Comparison of ENCODE assay signal across 16 mouse cellular contexts in genomic region chr11:14957650-14958049, GRCm38 (mm10).
"Had no signal": no experiment of that assay in that cellular context is flagged by ENCODE, and none has a peak within 500 bp of the region (broad histone marks: within the 10 kb centered on the region; RNA-seq: fewer than 3 reads in every experiment).

No protein-coding gene starts in this region.

- H3K27ac ChIP-seq: lung, embryonic 15.5 days; macrophage; midbrain, embryonic 13.5 days; midbrain, embryonic 15.5 days; neural tube, embryonic 12.5 days; stomach, embryonic 15.5 days; stomach, postnatal 0 days had no signal

- H3K27me3 ChIP-seq: lung, embryonic 15.5 days; megakaryocyte, embryonic 14.5 days; midbrain, embryonic 13.5 days; midbrain, embryonic 15.5 days; neural tube, embryonic 12.5 days; stomach, embryonic 15.5 days had no signal

- H3K4me3 ChIP-seq: lung, embryonic 15.5 days; megakaryocyte, embryonic 14.5 days; midbrain, embryonic 13.5 days; midbrain, embryonic 15.5 days; neural tube, embryonic 12.5 days; stomach, embryonic 15.5 days had no signal

- H3K36me3 ChIP-seq: lung, embryonic 15.5 days; midbrain, embryonic 13.5 days; midbrain, embryonic 15.5 days; neural tube, embryonic 12.5 days; stomach, embryonic 15.5 days had no signal

- H3K9ac ChIP-seq: lung, embryonic 15.5 days; midbrain, embryonic 13.5 days; midbrain, embryonic 15.5 days; neural tube, embryonic 12.5 days; stomach, embryonic 15.5 days had no signal

- H3K9me3 ChIP-seq: lung, embryonic 15.5 days; megakaryocyte, embryonic 14.5 days; midbrain, embryonic 13.5 days; midbrain, embryonic 15.5 days; neural tube, embryonic 12.5 days; stomach, embryonic 15.5 days had no signal

- DNase-seq: lung, adult 2 months; lung, postnatal 14 days; lung, postnatal 36 days; right cerebral cortex, postnatal 14 days; thymus, adult 2 months; thymus, postnatal 25 days; thymus, postnatal 4 days had no signal

- H3K4me1 ChIP-seq: lung, embryonic 15.5 days; megakaryocyte, embryonic 14.5 days; midbrain, embryonic 13.5 days; midbrain, embryonic 15.5 days; neural tube, embryonic 12.5 days; stomach, embryonic 15.5 days had no signal

- ATAC-seq: lung, postnatal 0 days; midbrain, embryonic 13.5 days; midbrain, embryonic 15.5 days had no signal
